Mouse (Mus musculus): ENCODE data around the gene Rgl1.

- TF ChIP-seq CTCF (IDR thresholded peaks at IDR 0.05; ENCODE audit: control insufficient read depth, insufficient read depth, insufficient replicate concordance, low read depth, low read length) (no peak), POLR2A (IDR thresholded peaks at IDR 0.05; ENCODE audit: control insufficient read depth, low read depth, low read length) (no peak)
Measured at GRCm38 (mm10) chr1:152593382-152593781, 172.8 kb downstream of the Rgl1 start.
